Mouse (Mus musculus) layer of hippocampus, postnatal 25 days (tissue): ENCODE data around the gene Rps6ka1. TPM values are rescaled to one million over a fixed set of nuclear protein-coding genes. Genes with fewer than 3 reads are reported as not detected.

Experiments used
- total RNA-seq, 2 experiments: library from RNA; stranded (reverse); gene quantifications; 2 replicates each; pipeline ENCODE4 v1.2.3; 2021

Gene Rps6ka1
- total RNA-seq, 2 experiments from 2014 or later = 11.4 to 12.7 TPM

Other genes with a start within 250 kb of the Rps6ka1 start
- gene Zdhhc18, start 237.6 kb downstream of the Rps6ka1 start, total RNA-seq = 10 to 100 TPM; 33.6 to 39.8 TPM
- 1 to 10 TPM; 7.9 to 9.6 TPM for gene Pigv, start 215.2 kb downstream of the Rps6ka1 start, total RNA-seq
- gene Arid1a, start 131.0 kb downstream of the Rps6ka1 start, total RNA-seq = 10 to 100 TPM; 68.5 to 88.4 TPM
- gene Hmgn2, start 80.9 kb upstream of the Rps6ka1 start, total RNA-seq = 100 to 1,000 TPM; 133 to 138 TPM
- 10 to 100 TPM; 62.2 to 62.6 TPM for gene Dhdds, start 113.1 kb upstream of the Rps6ka1 start, total RNA-seq
- not detected for gene Lin28a, start 131.0 kb upstream of the Rps6ka1 start, total RNA-seq
- not detected for gene Zfp683, start 166.0 kb upstream of the Rps6ka1 start, total RNA-seq
- gene Crybg2, start 173.0 kb upstream of the Rps6ka1 start, total RNA-seq = 1 to 10 TPM; 1.2 to 1.6 TPM
- gene Cd52, start 207.3 kb upstream of the Rps6ka1 start, total RNA-seq = 1 to 10 TPM; 1.6 TPM
- gene Ubxn11, start 214.8 kb upstream of the Rps6ka1 start, total RNA-seq = 10 to 100 TPM; 24.0 to 32.1 TPM
- gene Sh3bgrl3, start 241.0 kb upstream of the Rps6ka1 start, total RNA-seq = 100 to 1,000 TPM; 281 to 297 TPM